Mouse (Mus musculus) neural tube, embryonic 13.5 days (tissue): ENCODE results near the gene Lgals8. TPM values are rescaled to one million over a fixed set of nuclear protein-coding genes. Genes with fewer than 3 reads are reported as not detected.

Experiments used
- ATAC-seq: fragments of 200-750 bp; cut with Nextera tagmentation; 2 replicates; pipeline ENCODE4 v1.8.0; 2017; ENCODE audit warnings: low read depth, mild to moderate bottlenecking, moderate TSS enrichment, moderate library complexity
- H3K27ac ChIP-seq: fragments of 300-500 bp; sonication (generic); replicated peaks from 2 replicates; pipeline ENCODE4 v1.5.1; 2015; ENCODE audit warnings: moderate library complexity, mild to moderate bottlenecking, inconsistent platforms
- H3K27me3 ChIP-seq: fragments of 300-500 bp; sonication (generic); 2 replicates; pipeline ENCODE4 v1.6.1; 2015; ENCODE audit warnings: mild to moderate bottlenecking, inconsistent platforms
- H3K36me3 ChIP-seq: fragments of 300-500 bp; sonication (generic); 2 replicates; pipeline ENCODE4 v1.6.1; 2015; ENCODE audit warnings: mild to moderate bottlenecking, inconsistent platforms
- H3K4me1 ChIP-seq: fragments of 300-500 bp; sonication (generic); replicated peaks from 2 replicates; pipeline ENCODE4 v1.6.1; 2015; ENCODE audit warnings: inconsistent platforms
- H3K4me2 ChIP-seq: fragments of 300-500 bp; sonication (generic); 2 replicates; pipeline ENCODE4 v1.6.1; 2015; ENCODE audit warnings: inconsistent platforms, mild to moderate bottlenecking, moderate library complexity
- H3K4me3 ChIP-seq: fragments of 300-500 bp; sonication (generic); 2 replicates; pipeline ENCODE4 v1.5.1; 2015; ENCODE audit warnings: mild to moderate bottlenecking, inconsistent platforms
- H3K9ac ChIP-seq: fragments of 300-500 bp; sonication (generic); 2 replicates; pipeline ENCODE4 v1.6.1; 2015; ENCODE audit warnings: moderate library complexity, mild to moderate bottlenecking, inconsistent platforms
- H3K9me3 ChIP-seq: fragments of 300-500 bp; sonication (generic); 2 replicates; pipeline ENCODE4 v1.6.1; 2016; ENCODE audit warnings: inconsistent platforms
- WGBS: fragments of 180-500 bp; shearing (Covaris S2); methylation state at CpG from one replicate; pipeline ENCODE4 v1.1.7; 2015; 5-methylcytosine and 5-hydroxymethylcytosine counted together
- polyA plus RNA-seq: library from polyadenylated mRNA; unstranded; fragments of >200 nt; fragmentation: Nextera tagmentation; extraction: Ambion mirVana; gene quantifications from 2 replicates; pipeline ENCODE4 v1.2.1, GENCODE M21; 2015

Gene Lgals8
- polyA plus RNA-seq, 1 experiment from 2014 or later = 23.5 TPM

DNA sequence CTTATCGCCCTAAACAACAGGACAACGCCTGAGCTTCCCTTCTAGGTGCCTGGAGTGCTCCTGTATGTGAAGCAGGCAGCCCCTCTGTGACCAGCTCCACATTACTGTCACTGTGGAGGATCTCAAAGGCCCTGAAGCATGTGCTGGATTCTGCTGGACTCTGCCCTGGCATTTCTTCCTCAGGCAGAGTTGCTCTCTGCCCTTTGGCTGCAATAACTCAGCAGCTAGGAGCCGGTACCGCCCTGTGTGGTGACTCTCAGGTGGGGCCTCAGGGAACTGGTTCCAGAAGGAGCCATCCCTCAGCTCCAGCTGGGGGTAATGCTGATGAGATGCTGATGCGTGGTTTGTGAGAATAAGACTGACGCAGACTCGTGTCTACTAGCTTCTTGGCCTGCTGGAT, 8.0 kb downstream of the Lgals8 start:
- no peak for ATAC-seq
- Histone ChIP-seq H3K36me3 (peaks cover 36% of the 10 kb centered on the region), H3K4me2 (no peak overlapping the region), H3K9me3 (no peaks in the 10 kb centered on the region), H3K9ac (no peak overlapping the region), H3K27me3 (no peaks in the 10 kb centered on the region), H3K4me1 (peaks cover 12% of the 10 kb centered on the region), H3K4me3 (no peak overlapping the region), H3K27ac (no peak overlapping the region)
- WGBS = 73% methylated on average over 7 of the region's 7 CpGs

DNA sequence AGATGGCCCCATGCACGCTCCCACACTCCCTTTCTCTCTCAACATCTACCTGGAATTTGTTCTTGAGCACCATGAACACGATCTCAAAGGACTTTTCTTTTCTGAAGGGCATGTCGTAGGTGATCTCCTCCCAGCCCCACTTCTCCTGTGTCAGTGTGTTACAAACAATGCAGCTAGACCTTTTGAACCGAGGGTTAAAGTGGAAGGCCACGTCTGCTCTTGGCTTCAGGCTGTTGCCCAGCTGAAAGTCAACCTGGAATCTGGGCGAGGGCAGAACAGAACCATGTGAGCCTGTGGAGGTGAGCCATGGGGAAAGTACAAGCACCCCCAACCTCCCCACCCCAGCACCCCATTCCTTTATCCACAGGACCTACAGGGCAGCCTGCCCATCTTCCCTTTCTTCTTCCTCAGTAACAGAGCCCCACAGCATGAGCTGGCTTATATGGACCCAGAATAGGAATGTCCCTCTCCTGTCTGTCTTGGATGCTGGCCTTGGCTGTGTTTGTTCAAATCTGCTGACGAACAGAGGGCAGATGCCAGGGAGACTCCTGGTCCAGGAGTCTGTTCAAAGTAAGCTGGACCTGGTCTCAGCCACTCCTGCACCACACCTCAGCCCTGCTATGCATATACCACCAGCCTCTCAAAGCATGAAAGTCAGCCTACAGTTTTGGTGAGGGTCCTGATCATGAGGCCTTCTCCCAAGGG, 9.9 kb downstream of the Lgals8 start:
- no peak for ATAC-seq
- Histone ChIP-seq H3K27me3 (no peaks in the 10 kb centered on the region), H3K36me3 (peaks cover 40% of the 10 kb centered on the region), H3K27ac (no peak overlapping the region), H3K9me3 (no peaks in the 10 kb centered on the region), H3K4me1 (peaks cover 4% of the 10 kb centered on the region), H3K9ac (no peak overlapping the region), H3K4me2 (no peak overlapping the region), H3K4me3 (no peak overlapping the region)
- WGBS = 83% methylated on average over 7 of the region's 7 CpGs

DNA sequence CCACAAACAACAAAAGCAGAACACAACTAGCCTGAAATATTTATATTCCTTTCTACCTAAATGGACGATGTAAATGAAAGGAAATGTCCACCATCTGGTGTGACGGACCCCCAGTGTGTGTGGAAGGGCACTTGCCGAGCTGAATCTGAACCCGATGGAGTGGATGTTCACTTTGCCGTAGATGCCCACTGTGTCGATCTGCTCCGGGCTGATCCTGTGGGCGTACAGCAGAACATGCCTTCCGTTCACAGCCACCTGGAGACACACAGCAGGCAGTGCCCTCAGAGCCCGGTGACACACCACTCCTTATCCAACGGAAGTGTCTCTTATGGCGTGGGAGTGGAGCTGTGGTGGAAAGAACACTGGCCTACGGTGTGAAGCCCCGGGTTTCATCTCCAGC, 11.6 kb downstream of the Lgals8 start:
- H3K4me1 ChIP-seq = no peaks in the 10 kb centered on the region

DNA sequence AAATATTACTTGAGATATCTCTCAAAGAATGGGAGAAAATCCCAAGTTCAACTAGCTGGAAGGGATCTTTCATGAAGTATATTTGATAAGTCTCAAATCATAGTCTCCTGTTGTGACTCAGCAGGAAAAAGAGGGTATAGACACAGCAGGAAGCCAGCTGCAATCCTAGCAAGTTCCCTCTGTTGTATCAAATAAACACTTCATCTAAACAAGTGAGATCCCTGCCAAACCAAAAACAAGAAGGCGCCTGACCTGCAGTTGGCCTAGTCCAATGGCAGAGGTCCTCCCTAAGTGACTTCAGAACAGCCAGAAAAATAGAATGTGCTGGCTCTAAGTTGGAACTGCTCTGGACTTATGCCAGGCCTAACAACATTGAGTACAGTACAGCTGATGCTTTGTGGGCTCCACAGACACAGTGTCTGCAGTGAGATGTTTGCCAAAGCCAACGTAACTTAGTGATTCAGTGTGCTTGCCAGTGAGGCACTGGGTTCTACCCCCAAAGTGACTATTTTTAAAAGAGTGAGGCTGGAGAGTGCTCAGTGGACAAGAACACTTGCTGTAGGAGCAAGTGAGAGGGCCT, 22.6 kb downstream of the Lgals8 start:
- ATAC-seq = no peak
- Histone ChIP-seq H3K36me3 (peaks cover 69% of the 10 kb centered on the region), H3K4me2 (no peak overlapping the region)

More for the DNA sequence above, 11.6 kb downstream of the Lgals8 start:
- Histone ChIP-seq H3K4me2 (no peak overlapping the region), H3K27ac (no peak overlapping the region), H3K9ac (no peak overlapping the region), H3K27me3 (no peaks in the 10 kb centered on the region), H3K36me3 (peaks cover 42% of the 10 kb centered on the region), H3K4me3 (no peak overlapping the region), H3K9me3 (no peaks in the 10 kb centered on the region)
- no peak for ATAC-seq
- 83% methylated on average over 14 of the region's 14 CpGs for WGBS

DNA sequence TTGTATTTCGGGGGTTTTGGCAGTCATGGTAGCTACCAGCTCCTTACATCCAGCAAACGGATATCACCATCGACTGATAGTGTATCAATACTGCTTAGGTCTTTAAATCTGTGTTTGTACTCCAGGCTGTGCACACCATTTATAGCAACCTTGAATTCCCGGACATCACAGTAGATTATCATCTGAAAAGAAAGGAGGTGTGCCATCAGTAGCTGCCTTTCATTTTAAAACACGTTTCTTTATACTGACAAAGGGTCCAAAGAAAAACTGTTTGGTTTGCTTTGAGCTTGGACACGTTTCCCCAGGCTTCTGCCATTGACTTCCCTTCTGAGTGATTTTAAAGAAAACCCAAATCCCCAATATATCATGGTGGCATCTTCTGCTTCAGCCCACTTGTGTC, 23.9 kb downstream of the Lgals8 start:
- Histone ChIP-seq H3K9me3 (no peaks in the 10 kb centered on the region), H3K36me3 (peaks cover 68% of the 10 kb centered on the region), H3K4me3 (no peak overlapping the region), H3K9ac (no peak overlapping the region), H3K4me1 (no peaks in the 10 kb centered on the region), H3K4me2 (no peak overlapping the region), H3K27ac (no peak overlapping the region), H3K27me3 (no peaks in the 10 kb centered on the region)
- 85% methylated on average over 6 of the region's 6 CpGs for WGBS
- ATAC-seq = no peak

More for the DNA sequence above, 22.6 kb downstream of the Lgals8 start:
- Histone ChIP-seq H3K9me3 (no peaks in the 10 kb centered on the region), H3K27ac (no peak overlapping the region; the same call in 1 of the 2 replicates), H3K4me3 (no peak overlapping the region), H3K4me1 (no peaks in the 10 kb centered on the region), H3K27me3 (no peaks in the 10 kb centered on the region), H3K9ac (no peak overlapping the region)
- WGBS = 80% methylated on average over 2 of the region's 2 CpGs

DNA sequence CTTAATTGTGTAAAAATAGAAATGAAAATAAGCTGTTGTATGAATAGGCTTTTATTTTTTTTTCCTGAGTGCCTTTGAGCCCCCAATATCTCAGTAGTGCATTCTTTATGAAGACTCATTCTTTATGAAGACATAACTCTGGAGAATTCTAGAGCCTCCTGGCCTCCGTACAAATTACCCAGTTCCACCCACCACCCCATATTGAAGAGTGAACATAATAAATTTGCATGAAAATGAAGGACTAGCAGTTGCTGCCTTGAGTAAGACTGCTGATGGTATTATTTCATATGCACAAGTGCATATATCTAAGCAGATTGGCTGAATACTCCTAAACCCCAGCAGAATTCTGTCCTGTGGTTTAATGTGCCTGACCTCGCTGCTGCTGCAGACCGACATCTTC, 25.2 kb downstream of the Lgals8 start:
- H3K27me3 ChIP-seq = no peaks in the 10 kb centered on the region
- no peak overlapping the region for H3K4me2 ChIP-seq
- peaks cover 77% of the 10 kb centered on the region for H3K36me3 ChIP-seq
- no peak for ATAC-seq
- H3K9me3 ChIP-seq = no peaks in the 10 kb centered on the region
- H3K9ac ChIP-seq = no peak overlapping the region
- no peak overlapping the region for H3K4me3 ChIP-seq
- H3K4me1 ChIP-seq = no peaks in the 10 kb centered on the region
- no peak overlapping the region for H3K27ac ChIP-seq
- 91% methylated on average over 3 of the region's 3 CpGs for WGBS

DNA sequence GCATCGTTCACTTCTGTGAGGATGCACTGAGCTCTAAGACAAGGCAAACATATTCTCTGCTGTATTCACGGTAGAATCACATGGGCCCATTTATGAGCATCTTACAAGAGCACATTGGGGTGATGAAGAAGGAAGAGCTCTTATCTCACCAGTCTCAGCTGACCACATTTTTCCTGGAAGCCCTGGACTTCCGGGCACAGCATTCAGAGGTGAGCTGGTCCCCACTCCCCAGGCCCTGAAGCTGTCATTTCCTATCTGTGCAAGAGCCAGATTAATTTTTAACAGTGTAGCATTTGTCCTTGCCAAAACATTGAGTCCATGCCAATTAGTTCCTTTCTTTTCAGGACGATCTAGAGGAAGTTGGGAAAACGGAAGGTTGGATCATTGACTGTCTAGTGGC, 30.9 kb downstream of the Lgals8 start:
- Histone ChIP-seq H3K4me3 (no peak overlapping the region), H3K36me3 (peaks cover 93% of the 10 kb centered on the region), H3K4me1 (no peaks in the 10 kb centered on the region), H3K9ac (no peak overlapping the region), H3K4me2 (no peak overlapping the region), H3K27me3 (no peaks in the 10 kb centered on the region), H3K27ac (no peak overlapping the region), H3K9me3 (no peaks in the 10 kb centered on the region)
- 88% methylated on average over 5 of the region's 5 CpGs for WGBS
- no peak for ATAC-seq

DNA sequence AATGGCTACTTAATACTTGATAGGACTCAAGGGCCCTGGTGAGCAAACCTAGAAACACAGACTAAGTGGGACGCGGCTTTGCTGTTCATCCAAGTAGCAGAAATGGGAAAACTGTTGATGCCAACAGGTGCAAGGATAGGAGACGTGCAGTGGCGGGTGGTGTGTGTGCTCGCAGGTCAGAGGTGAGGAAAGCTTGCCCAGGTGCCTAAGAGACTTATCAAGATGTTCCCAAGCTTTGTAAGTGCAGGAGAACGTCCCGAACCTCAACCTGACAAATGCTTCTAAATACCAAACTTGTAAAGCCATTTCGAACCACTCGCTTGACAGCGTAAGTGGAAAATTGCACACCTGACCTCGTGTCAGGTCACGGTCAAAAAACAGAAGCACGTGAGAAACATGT, 36.2 kb downstream of the Lgals8 start:
- H3K4me3 ChIP-seq = no peak overlapping the region

DNA sequence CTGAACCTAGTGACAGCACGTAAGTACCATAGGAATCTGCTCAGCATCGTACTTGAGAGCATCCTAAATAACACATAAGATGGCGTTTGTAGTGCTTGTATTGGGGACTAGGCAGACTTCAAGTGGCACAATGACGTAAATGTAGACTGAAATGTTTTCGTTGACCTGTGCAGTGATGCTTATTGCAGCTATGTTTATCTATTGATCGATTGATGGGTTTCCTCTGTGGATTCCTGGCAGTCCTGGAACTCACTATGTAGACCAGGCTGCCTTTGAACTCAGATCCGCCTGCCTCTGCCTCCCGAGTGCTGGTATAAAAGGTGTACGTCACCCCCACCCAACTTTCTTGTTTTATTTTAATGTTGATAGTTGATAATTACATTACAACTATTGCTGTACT, 44.1 kb downstream of the Lgals8 start:
- Histone ChIP-seq H3K4me1 (no peaks in the 10 kb centered on the region), H3K27me3 (no peaks in the 10 kb centered on the region), H3K9me3 (no peaks in the 10 kb centered on the region), H3K27ac (no peak overlapping the region), H3K4me2 (no peak overlapping the region), H3K36me3 (peaks cover 93% of the 10 kb centered on the region), H3K4me3 (no peak overlapping the region), H3K9ac (no peak overlapping the region)
- no peak for ATAC-seq
- WGBS = 94% methylated on average over 9 of the region's 9 CpGs

More for the DNA sequence above, 36.2 kb downstream of the Lgals8 start:
- Histone ChIP-seq H3K4me1 (no peaks in the 10 kb centered on the region), H3K27me3 (no peaks in the 10 kb centered on the region), H3K36me3 (peaks cover 96% of the 10 kb centered on the region), H3K4me2 (no peak overlapping the region), H3K27ac (no peak overlapping the region), H3K9ac (no peak overlapping the region), H3K9me3 (no peaks in the 10 kb centered on the region)
- 96% methylated on average over 13 of the region's 13 CpGs for WGBS
- no peak for ATAC-seq

DNA sequence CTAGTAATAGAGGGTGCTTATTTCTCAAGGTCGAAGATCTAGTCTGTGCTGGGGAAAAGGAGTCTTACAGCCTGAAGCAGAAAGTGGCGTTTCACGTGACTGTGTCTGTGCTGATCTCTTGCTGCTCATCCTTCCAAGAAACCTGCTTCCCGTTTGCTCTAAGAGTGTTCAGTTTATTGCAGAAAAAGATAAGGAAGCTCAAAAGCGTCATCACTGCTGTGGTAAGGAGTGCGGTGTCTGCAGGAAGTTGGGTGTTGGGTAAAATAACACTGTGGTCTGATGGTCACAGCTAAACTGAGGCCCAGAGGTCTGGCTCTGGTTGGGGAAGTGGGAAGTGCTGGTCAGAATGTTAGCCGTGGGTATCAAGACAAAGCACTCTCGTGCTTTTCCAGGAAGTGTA, 52.7 kb downstream of the Lgals8 start:
- Histone ChIP-seq H3K9ac (no peak overlapping the region), H3K27me3 (no peaks in the 10 kb centered on the region), H3K27ac (no peak overlapping the region), H3K4me1 (no peaks in the 10 kb centered on the region), H3K4me3 (no peak overlapping the region), H3K4me2 (no peak overlapping the region), H3K9me3 (no peaks in the 10 kb centered on the region), H3K36me3 (peaks cover 86% of the 10 kb centered on the region)
- no peak for ATAC-seq
- WGBS = 88% methylated on average over 8 of the region's 8 CpGs

DNA sequence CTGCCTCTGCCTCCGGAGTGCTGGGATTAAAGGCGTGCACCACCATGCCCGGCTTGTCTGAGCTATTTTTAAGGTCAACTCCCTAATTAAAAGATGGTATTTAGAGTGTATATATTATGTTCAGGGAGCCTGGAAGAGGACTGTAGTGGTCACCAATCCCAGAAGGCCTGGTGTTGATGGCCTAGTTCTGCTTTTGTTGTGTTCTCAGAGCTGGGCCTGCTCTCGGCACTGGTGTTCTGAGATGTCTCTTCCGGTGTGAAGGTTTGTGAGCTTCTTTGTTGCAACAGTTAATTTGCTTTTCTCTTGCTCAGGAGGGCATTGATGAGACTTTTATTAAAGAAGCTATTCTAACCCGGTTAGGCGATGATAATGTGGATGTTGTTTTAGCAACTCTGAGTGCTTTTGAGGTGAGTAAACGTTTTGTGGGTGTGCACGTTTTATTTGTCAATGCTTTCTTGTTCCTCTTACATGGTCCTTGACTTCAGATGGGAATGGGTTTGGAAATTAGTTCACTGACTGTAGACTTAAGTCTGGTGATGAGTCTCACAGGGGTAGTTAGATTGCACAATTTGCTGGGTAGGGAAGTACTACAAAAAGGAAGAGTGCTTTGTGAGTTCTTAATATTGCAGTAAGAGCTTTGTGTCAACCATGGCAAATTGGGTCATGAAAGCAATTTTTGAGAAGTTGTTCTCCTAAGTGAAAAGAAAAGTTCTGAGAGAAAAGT, 56.2 kb downstream of the Lgals8 start:
- no peak overlapping the region for H3K4me2 ChIP-seq
- H3K9ac ChIP-seq = no peak overlapping the region
- 88% methylated on average over 9 of the region's 9 CpGs for WGBS
- H3K4me1 ChIP-seq = no peaks in the 10 kb centered on the region
- no peak overlapping the region for H3K27ac ChIP-seq
- H3K4me3 ChIP-seq = no peak overlapping the region
- no peaks in the 10 kb centered on the region for H3K9me3 ChIP-seq
- H3K36me3 ChIP-seq = peaks cover 77% of the 10 kb centered on the region
- no peak for ATAC-seq
- H3K27me3 ChIP-seq = no peaks in the 10 kb centered on the region

DNA sequence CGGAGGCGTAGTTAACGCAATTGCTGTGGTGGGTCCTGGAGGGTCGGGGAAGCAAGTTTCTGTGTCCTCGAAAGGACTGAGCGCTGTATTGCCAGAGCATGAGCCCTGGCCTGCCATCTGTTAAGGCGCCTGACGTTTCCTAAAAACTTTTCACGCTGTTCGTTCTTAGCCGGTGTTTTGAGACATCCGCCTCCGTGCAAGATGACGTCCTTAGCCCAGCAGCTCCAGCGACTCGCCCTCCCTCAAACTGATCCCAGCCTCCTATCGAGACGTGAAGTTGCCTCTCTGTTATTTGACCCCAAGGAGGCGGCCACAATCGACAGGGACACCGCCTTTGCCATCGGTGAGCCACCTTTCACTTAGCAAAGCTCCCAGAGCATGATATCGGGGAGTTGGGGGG, 69.2 kb downstream of the Lgals8 start:
- ATAC-seq = no peak; the same call in 1 of the 2 replicates
- Histone ChIP-seq H3K36me3 (peaks cover 29% of the 10 kb centered on the region), H3K9me3 (no peaks in the 10 kb centered on the region), H3K4me3 (peak overlapping the region; percentile 92), H3K4me1 (peaks cover 10% of the 10 kb centered on the region), H3K27me3 (peaks cover 13% of the 10 kb centered on the region), H3K9ac (peak overlapping the region; percentile 77), H3K27ac (no peak overlapping the region), H3K4me2 (peak overlapping the region; percentile 97)
- under 1% methylated on average over 23 of the region's 23 CpGs for WGBS
